Mouse (Mus musculus) thymus, postnatal 4 days (tissue): ENCODE measurements around the gene Anp32e.
A peak's percentile ranks its signal among the peaks of the same experiment; 100 is the strongest.
"Not testable (repeated sequence)": the region's sequence is repeated elsewhere in the genome, so short reads cannot be mapped to it uniquely, and the experiment has no call there.

Source experiments
- DNase-seq: peaks from one replicate; pipeline ENCODE4 v3.0.0; 2021

Anp32e gene

DNA sequence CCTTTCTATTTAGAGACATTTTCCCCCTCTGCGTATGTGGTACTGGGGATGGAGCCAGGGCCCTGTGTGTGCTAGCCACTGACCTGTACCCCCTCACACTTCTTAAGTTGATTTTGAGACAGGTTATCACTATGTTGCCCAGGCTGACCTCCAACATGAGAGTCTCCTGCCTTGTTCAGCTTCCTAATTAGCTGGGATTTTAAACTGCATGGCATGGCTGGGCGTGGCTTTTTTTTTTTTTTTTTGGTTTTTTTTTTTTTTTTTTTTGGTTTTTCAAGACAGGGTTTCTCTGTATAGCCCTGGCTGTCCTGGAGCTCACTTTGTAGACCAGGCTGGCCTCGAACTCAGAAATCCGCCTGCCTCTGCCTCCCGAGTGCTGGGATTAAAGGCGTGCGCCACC is 48.5 kb downstream of the Anp32e start:
- DNase-seq = not testable (repeated sequence)

DNA sequence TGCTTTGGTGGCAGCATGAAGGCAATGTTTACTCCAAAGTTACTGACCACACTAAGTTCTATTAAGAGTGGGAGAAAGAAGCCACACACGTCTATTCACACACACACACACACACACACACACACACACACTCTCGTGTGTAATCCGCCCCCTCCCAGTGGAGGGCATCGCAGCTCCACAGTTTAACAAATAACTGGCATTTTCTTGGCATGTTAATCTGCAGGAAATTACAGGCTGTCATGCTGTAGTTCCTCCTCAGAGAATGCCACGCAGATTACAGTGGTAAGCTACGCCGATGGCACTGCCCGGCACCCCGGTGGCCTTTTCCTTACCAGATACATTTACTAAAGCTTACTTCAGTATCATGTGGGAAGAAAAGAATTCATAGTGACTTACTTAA is 49.2 kb downstream of the Anp32e start:
- no peak for DNase-seq

DNA sequence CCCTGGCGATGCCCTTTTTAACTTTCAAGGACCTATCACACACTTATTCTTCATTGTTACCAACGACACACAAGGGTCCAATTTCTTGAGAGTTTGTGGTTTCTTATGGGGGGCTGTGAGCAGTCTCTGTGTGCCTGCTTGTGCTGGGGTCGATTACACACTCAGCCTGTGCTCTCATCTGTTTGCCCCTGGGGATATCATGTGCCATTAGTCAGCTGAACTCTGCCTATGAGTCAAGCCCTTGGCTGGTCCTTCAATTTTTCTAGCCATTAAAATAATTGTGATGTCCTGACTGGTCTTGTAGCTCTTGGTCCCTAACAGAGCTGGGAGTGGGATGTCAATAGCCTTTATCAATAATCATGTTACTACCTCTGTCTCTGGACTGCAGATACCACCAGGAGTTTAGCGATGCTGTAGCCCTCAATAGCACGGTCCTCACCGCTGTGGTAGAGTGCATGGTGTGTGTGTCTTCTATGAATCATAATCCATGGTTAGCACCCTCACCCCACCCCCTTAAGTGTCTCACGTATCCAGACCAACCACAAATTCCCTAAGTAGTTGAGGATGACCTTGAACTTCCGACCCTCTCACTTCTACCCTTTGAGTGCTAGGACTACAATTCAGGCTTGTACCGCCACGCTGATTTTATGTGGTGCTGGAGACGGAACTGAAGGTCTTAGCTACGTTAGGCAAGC is 51.4 kb downstream of the Anp32e start:
- no peak for DNase-seq

DNA sequence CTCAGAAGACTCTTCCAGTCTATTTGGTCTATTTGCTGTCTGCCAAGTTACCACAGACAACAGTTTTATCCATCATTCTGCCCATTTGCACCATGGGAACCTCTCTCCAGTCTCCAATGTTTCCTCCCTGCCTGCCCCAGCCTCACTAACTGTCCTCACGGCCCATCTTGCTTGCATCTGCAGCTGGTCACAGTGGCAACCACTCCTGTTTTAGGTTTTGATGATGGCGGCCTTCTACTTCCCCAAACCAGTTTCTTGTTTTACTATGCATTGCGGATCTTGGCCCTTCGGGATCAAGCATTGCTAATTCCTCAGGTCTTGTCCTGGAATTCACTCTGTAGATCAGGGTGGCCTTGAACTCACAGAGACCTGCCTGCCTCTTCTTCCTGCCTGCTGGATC is 53.1 kb downstream of the Anp32e start:
- DNase-seq = no peak

DNA sequence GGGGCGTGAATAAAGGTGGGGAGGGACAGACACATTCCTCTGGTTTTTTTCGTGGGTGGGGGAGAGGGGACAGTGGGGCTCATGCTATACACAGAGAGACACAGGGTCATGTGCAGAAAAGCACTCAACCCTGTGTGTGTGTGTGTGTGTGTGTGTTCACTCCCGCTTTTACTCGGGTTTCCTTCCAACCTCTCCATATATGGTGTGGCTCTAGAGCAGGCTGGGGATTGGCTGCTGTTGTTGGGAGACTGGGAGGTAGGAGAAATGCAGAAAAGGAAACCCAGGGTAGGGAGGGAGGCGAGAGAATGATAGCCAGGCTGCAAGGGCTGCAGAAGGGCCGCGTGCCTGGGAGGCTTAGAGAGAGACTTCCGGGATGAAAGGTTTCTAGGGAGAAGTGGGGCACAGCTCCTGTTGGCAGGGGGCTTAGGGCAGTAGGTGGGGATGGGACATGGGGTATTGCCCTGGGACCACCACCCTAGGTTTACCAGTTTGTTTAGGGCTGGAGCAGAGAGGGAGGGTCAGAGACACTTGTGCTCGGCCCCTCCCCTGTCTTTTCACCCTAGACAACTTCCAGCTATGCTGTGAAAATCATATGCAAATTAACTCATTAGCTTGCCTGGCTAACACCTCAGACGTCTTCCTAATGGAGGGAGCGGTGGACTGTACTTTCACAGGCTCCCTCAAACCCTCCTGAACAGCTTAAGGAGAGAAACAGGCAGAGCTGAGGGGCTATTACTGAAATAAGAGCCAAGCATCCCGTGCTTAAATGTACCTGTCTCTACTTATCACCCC is 56.4 kb downstream of the Anp32e start:
- no peak for DNase-seq

DNA sequence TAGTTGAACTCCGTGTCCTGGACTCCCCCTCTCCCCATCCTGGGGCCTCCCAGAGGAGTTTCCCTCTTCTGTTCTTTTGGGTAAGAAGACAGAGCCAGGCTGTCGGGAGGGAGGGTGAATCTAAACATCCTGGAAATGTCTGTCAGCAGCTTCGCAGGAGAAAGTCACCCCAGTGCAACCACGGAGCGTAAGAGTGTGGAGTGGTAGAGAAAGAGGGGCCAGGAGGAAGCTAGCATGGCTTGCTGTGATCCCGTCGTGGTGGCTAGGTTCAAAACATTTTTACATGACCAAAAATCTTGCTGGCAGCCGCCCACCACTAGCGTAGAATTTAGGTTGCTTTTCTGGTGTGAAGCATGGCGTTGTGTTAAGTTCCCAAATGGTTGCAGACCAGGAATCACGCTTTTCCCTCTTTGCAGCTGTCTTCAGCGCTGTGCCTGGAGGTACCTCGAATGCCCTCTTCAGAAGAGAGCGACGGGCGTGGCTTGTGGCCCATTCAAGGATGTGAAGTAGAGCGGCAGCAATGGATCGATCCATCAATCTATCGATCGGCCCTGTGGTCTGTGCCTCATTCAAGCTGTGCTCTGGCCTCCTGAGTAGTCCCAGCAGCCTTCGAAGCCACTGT is 57.1 kb downstream of the Anp32e start:
- DNase-seq = peak; percentile 70

DNA sequence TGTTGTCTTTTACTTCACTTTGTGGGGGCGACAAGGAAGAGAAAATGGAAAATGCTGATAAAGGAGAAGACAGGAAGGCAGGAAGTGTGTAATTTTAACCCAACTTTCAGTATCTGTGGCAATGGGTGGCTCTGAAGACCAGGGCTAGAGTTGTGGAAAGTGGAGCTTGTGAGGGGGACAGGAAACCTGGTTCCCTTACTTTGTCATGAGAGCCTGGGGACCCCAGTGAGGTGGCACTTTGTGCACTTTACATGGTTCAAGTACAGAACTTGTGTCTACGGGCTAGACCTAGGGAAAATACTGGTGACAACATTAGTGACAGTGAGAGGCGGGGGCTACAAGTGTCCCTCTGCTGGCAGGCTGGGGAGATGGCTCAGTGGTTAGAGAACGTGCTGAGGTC is 57.9 kb downstream of the Anp32e start:
- no peak for DNase-seq

DNA sequence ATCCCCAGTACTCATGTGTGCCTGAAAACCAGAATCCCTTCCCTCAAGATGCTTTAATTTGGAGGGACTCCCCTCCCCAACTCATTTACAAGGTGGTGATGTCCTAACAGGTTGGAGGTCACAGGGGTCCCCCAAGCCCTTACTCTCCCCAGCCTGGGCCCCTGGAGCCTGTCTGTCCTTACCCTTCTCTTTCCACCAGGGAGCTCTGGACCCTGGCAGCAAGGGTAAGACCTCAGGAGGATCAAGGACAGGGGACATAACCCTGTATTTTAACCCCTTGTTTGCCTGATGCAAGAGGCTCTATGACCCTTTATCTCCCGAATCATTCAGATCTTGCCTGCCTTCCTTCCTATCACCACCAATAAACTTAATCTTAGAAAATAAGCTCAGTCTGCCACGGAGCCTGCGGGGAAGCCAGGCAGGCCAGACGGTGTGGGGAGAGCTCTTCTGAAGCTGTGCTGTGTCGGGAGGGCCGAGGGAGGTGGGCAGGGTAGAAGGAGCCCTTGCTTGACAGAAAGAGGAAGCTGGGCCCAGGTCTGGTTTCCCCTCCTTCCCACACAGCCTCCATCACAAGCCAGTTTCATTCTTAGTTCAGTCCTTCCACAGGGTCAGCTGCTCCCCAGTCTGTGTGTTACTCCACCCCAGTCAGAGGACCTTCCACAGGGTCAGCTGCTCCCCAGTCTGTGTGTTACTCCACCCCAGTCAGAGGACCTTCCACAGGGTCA is 58.5 kb downstream of the Anp32e start:
- no peak for DNase-seq

DNA sequence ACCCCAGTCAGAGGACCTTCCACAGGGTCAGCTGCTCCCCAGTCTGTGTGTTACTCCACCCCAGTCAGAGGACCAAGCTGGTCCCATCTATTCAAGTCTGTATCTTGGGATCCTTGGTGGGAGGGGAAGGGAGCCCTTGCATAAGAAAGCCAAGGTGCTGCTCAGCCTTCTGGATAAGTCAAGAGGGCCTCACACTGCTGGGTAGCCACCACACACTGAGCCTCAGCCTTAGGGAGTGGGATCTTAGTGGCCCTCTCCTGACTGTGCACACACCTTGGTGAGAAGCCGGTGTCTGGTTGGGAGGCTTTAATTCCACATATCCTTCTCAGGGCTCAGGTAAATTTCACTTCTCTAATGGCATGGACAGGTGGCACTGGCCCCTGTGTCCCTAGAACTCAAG is 59.1 kb downstream of the Anp32e start:
- DNase-seq = no peak

DNA sequence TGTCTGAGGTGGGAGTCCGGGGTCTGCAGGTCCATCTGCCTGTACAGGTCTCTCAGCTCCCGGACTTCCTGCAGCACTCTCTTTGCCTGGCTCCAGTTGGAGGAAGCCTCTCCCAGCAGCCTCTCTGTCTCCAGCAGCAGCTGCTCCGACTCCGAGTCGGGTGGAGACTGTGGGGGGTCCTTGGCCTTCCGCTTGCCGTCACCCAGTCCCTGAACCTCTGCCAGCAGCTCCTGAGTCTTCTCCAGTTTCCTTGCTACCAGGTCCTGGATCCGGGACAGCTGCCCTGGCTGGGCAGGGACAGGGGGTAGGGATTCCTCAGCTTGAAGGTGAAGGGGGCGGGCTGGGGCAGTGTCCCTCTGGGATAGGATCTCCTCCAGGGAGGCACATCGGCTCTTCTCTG is 59.9 kb downstream of the Anp32e start:
- no peak for DNase-seq

DNA sequence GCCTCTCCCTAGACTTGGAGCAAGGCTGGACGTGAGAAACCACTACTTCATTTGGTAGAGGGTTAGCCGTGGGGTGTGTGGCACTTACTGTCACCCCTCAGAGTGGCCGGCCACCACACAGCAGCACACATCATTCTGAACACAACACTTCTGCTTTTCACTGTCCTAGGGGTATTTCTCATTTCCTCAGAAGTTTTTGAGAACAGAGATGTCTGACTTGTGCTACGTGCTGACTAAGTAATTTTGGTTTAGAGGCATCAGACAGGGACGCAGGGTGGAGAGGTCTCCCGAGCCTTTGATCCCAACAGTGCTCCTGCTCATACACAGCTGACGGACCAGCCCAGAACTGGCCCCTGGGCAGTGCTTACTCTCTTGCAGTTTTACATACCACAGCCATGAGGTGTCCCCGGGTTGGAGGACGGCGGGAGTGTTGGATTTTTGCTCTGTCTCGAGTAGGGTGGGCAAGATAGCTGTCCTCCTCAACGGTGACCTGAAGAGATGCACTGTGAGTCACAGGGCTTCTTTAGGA is 61.4 kb downstream of the Anp32e start:
- DNase-seq = no peak

DNA sequence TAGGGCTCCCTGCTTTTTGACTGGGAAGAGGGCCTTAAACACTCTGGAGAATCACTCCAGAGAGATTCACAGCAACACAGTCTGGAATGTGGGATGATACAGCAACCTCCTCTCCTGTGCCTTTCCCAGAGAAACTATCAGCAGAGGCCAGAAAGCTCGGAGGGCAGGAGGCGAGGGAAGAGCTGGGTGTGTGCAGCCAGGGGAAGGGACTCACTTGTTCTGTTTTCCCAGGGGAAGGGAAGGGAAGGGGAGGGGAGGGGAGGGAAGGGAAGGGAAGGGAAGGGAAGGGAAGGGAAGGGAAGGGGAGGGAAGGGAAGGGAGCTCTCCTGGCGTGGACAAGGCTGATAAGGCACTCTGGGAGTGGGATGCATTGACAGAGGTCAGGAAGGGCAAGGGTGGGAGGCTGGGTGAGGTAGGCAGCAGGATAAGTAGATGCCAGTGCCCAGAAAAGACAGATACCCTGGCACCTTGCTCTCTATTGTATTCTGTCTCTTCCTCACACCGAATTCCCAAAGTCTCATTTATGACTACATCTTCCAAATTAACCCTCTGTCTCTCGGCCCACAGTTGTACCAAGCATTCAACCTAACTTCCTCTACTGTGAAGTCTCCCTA is 64.1 kb downstream of the Anp32e start:
- DNase-seq = no peak

DNA sequence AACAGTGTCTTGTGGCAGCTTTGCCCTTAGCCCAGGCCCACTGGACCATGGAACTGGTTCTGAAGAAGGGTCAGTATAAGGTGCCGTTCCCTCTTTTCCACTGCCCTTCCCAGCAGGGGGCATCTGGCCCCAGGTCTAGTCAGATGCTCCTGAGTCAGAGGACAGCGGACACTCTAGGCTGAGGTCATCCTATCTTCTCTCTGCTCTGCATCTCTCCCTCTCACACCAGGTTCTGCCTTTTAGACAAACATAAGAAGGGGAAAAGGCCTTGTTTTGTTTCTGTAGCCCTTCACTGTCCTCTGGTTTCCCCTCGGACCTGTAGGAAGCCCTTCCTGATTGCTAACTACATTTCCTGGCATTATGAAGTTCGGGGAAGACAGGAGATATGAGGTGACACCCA is 64.8 kb downstream of the Anp32e start:
- no peak for DNase-seq

DNA sequence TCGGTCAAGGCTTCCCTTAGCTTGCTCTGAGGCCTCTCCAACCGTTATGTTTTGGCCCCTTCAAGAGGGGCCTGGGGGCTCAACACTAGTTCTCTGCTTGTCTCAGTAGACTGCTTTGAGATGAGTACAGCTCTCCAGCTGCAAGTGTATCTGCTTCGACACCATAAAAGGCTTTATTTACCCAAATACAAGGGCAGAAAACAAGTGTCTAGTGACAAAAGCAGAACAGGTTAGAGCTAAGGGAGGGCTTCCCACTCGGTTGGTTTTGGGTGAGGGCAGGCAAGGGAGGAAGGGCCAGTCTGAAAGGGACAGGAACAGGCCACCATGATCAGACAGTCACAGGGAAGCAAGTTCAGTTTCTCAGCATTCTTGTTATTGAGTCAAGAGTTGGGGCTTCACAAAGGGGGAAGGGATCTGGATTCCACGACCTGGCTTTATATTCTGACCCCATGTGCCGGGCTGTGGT is 65.4 kb downstream of the Anp32e start:
- DNase-seq = no peak

DNA sequence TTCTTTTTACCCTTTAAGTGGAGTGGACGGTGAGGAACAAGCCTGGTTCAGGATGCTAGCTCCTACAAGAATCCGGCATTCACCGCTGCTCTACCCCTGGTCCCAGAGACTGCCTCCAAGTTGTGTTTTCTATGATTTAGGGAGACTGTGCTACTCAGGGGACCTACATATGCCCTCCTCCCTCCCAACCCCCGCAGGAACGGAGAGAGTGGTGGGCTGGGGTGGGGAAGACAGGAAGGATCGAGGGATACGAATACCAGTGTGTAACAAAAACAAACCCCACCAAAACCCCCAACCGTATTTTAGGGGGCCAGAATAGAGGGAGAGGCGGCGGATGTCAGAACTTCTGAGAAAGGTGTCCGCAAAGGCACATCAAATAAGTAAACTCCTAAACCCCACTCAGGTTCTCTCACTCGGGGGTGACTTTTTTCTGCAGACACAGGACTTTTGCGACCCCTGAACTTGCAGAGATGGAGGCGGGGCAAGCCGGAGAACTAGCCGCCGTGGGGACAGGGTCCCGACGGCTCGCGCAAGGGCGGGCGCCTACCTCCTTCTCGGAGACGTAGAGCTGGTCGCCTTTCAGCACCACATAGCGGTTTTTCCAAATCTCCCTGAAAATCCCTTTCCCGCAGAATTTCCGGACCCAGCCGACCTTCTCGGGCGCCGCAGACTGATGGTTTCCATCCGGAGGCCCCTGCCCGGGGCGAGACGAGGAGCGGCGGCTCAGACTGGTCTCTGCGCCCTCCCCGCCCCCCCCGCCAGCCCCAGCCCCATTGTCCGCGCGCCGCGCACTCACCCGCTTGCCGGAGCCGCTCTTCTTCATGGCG is 66.1 kb downstream of the Anp32e start:
- peak; percentile 67 for DNase-seq

DNA sequence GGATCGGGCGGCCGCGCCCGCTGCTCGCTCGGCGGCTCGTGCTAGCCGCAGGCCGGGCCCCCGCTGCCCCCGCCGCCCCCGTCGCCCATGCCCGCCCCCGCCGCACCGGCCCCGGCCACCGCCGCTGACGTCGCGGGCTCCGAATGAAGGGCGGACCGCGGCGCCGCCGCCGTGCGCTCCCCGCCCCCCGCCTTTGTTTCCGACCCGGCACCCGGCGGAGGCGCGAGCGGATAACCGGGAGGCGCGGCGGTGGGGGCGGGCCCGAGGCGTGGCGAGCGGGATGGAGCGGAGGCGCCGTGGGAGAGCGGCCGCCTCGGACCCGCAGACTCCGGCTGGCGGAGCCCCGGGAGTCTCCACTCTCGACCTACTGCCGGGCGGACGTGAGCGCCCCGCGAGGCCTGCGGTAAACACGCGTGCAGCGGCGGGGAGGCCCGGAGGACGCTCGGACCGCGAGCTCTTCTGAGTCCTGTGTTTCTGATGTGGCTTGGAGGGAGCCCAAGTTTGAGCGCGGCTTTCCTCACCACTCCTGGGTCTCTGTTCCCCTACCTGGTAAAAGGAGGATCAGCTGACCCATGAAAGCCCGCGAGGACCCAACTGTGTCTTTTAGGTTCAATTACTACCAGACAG is 66.9 kb downstream of the Anp32e start, which contains the start of gene Plekho1:
TSS of gene Plekho1 (minus strand) at position 200 of the 627 bp plus-strand sequence.
- peak; percentile 82 for DNase-seq

DNA sequence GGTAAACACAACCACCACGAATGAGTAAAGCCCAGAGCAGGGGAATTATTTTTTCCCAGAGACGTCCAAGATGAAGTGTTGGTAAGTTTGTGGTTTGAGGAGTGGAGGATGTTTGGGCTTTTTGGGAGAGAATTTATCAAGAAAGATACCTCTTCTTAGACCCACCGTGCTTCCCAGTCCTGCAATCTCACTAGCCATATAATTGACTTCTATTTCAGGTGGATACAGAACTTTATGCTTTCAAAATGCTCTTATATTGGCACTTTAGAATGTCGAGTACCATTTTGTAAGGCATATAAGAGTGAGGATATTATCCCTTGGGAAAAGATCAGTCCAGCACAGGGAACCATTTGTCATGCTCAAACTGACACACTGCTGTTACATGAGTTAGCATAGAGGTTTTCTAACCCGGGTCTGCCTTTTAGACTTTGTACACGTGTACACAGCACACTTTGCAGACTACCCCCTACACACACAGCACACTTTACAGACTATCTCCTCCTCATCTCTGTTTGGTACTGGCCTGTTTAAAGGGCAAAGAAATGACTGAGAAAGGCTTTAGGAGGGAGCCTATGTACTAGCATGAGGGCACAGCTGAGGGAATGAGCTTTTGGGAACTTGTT is 67.5 kb downstream of the Anp32e start:
- no peak for DNase-seq
